Mouse (Mus musculus): ENCODE measurements around the gene Aig1. TPM values are rescaled to one million over a fixed set of nuclear protein-coding genes. Genes with fewer than 3 reads are reported as not detected.

Gene Aig1
- total RNA-seq, 2 experiments from 2014 or later, result 60.9 to 61.3 TPM

DNA sequence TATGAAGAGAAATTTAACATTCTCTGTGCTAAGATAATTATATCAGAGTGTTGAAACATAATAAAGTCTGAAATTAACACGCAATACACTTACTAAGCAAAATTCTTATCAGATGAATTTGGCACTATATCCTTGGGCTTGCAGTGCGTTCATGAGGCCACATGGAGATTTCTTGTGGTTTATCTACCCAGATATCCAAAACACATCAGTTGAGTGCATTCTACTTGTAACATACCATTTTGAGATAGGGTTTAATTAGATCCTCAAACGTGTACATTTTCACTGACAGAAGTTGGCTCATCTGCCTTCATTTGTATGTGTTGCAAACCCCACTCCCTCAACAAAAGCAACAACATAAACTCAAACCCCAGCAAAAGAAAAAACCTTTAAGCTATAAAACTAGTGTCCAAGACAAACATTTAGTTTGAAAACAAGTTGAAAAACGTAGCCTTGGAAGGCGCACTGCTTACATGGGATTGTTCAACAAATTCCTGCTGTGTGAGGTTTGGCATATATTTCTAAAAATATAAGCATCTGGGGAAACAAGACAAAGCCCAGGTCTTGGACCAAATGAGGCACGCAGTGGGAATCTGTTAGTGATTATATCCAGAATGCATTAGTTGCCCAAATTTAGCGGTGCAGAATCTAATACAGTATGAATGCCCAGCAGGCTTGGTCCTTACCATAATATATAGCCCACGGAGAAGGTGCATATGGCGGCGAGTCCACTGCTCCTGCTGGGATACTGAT lies 178.8 kb downstream of the Aig1 start:
- DNase-seq (ENCODE audit: extremely low spot score in 1 of 2, low spot score in 2 of 2), result no peak
- H3K27ac ChIP-seq, result no peak overlapping the region
- no peak overlapping the region for H3K4me3 ChIP-seq
- intact Hi-C loops (cut with DNase I), result loop anchor here (10.0 kb wide), 1 partner anchor 505 kb away; no protein-coding TSS in a partner anchor
- no peak for TF ChIP-seq CTCF (IDR thresholded peaks at IDR 0.05)

- TF ChIP-seq CTCF (IDR thresholded peaks at IDR 0.05), result no peak
- intact Hi-C loops (cut with DNase I), result loop anchor here (10.0 kb wide), 1 partner anchor 506 kb away; no protein-coding TSS in a partner anchor
- no peak for DNase-seq (ENCODE audit: extremely low spot score in 1 of 2, low spot score in 2 of 2)
- Histone ChIP-seq H3K4me3 (no peak overlapping the region), H3K27ac (no peak overlapping the region)
Measured at GRCm38 (mm10) chr10:13688386-13689120, 180.2 kb downstream of the Aig1 start.

DNA sequence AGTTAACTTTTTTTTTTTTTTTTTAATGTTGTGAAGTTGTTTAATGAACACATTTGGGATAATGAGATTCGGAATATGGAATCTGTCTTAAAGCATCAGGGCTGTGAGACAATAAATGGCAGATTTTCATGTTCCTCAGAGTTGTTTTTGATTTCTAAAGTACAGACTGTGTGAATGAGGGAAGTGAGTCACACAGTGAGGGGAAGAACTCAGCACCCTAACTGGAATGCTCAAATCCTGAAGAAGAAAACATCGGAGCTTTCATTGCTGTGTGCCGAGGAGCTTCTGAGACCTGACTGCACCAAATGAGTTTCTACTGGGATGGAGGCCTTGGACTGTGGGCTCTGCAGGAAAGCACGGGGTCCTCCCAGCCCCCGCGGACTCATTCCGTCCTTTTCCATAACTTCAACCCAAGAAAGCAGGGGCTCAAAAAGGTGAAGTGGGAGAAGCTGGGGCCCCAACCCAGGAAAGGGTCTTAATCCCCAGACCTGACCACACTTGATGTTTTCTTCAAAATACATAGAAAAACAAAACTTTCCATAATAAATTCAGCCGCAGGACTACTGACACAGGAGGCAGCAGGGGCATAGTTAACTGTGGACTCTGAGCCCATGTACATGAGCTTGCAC lies 181.5 kb downstream of the Aig1 start:
- intact Hi-C loops (cut with DNase I), result loop anchor here (10.0 kb wide), 1 partner anchor 508 kb away; no protein-coding TSS in a partner anchor
- Histone ChIP-seq H3K4me3 (no peak overlapping the region), H3K27ac (peak overlapping the region; percentile 6; the same call in 1 of the 2 replicates)
- DNase-seq (ENCODE audit: extremely low spot score in 1 of 2, low spot score in 2 of 2), result no peak
- TF ChIP-seq CTCF (IDR thresholded peaks at IDR 0.05), result no peak

DNA sequence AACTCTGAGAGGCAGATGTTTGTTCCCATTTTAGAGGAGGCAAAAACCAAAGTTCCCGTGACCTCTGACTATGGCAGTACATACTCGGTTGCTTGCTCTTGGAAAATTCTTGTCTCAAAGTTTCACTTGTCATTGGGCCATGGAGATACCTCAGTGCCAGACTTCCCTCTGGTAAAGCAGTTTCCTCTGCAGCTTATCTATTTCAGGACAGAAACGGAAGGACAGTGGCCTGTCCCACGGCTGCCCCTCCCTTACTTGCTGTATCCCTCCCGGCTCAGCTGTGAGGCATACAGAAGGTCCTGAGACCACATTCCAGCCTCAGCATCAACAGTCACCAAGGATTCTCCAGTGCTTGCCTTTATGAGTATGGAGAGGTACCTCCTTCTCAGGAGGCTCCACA lies 182.7 kb downstream of the Aig1 start:
- Histone ChIP-seq H3K27ac (peak overlapping the region; percentile 3; the same call in 1 of the 2 replicates), H3K4me3 (no peak overlapping the region)
- intact Hi-C loops (cut with DNase I), result loop anchor here (10.0 kb wide), 1 partner anchor 509 kb away; no protein-coding TSS in a partner anchor
- DNase-seq (ENCODE audit: extremely low spot score in 1 of 2, low spot score in 2 of 2), result no peak
- no peak for TF ChIP-seq CTCF (IDR thresholded peaks at IDR 0.05)

GRCm38 (mm10) chr10:13685366-13685765 lies 183.4 kb downstream of the Aig1 start:
- Histone ChIP-seq H3K4me3 (no peak overlapping the region), H3K27ac (peak overlapping the region; percentile 2; the same call in 1 of the 2 replicates)
- intact Hi-C loops (cut with DNase I), result loop anchor here (10.0 kb wide), 1 partner anchor 509 kb away; no protein-coding TSS in a partner anchor
- no peak for DNase-seq (ENCODE audit: extremely low spot score in 1 of 2, low spot score in 2 of 2)
- TF ChIP-seq CTCF (IDR thresholded peaks at IDR 0.05), result no peak

DNA sequence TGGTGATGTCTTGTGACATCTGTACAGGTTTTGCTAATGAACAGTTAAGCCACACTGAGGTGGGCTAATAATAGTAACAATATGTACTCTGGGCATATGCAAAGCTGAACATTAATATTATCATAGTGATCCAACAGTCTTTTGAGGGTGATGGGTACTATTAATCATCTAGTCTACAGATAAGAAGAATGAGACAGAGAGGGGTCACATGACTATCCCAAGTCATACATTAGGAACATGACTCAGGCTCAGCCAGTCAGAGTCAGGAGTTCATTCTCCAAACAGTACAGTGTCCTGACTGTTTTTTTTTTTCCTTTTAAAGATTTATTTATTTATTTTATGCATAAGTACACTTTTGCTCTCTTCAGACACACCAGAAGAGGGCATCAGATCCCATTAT lies 184.3 kb downstream of the Aig1 start:
- no peak; the same call in 1 of the 2 replicates for TF ChIP-seq CTCF (IDR thresholded peaks at IDR 0.05)
- intact Hi-C loops (cut with DNase I), result loop anchor here (10.0 kb wide), 1 partner anchor 510 kb away; no protein-coding TSS in a partner anchor
- Histone ChIP-seq H3K4me3 (no peak overlapping the region), H3K27ac (no peak overlapping the region)
- DNase-seq (ENCODE audit: extremely low spot score in 1 of 2, low spot score in 2 of 2), result no peak

- H3K4me3 ChIP-seq, result no peak overlapping the region
- TF ChIP-seq CTCF (IDR thresholded peaks at IDR 0.05), result peak; percentile 54
- no peak overlapping the region for H3K27ac ChIP-seq
- no peak for DNase-seq (ENCODE audit: extremely low spot score in 1 of 2, low spot score in 2 of 2)
- intact Hi-C loops (cut with DNase I), result loop anchor here (10.0 kb wide), 1 partner anchor 512 kb away; no protein-coding TSS in a partner anchor
Measured at GRCm38 (mm10) chr10:13682565-13682964, 186.2 kb downstream of the Aig1 start.

GRCm38 (mm10) chr10:13677440-13677839 lies 191.3 kb downstream of the Aig1 start:
- no peak for TF ChIP-seq CTCF (IDR thresholded peaks at IDR 0.05)
- intact Hi-C loops (cut with DNase I), result loop anchor here (10.0 kb wide), 1 partner anchor 287 kb away; the partner anchor contains the start of gene Hivep2
- H3K27ac ChIP-seq, result no peak overlapping the region
- no peak for DNase-seq (ENCODE audit: extremely low spot score in 1 of 2, low spot score in 2 of 2)
- no peak overlapping the region for H3K4me3 ChIP-seq

DNA sequence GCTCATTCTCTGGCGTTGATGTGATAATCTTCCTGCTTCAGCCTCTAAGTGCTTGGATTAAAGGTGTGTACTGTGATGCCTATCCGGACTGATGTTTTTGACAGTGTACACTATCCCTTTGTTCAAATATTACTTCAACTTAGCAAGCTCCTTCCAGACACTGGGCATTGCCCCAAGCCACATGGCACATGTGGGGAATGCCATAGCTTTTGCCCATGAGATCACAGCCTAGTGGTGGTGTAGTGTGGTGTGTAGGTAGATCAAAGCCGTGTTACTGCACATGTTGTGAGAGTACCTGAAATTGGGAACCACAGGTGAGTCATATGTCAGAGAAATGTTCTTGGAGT lies 193.8 kb downstream of the Aig1 start:
- intact Hi-C loops (cut with DNase I), result loop anchor here (10.0 kb wide), 1 partner anchor 290 kb away; the partner anchor contains the start of gene Hivep2
- no peak; the same call in 1 of the 2 replicates for TF ChIP-seq CTCF (IDR thresholded peaks at IDR 0.05)
- Histone ChIP-seq H3K4me3 (no peak overlapping the region), H3K27ac (no peak overlapping the region)
- no peak for DNase-seq (ENCODE audit: extremely low spot score in 1 of 2, low spot score in 2 of 2)

- intact Hi-C loops (cut with DNase I), result loop anchor here (5.0 to 10.0 kb wide), 2 partner anchors 87 to 290 kb away; partner anchors contain the start of gene Hivep2
- no peak overlapping the region for H3K4me3 ChIP-seq
- DNase-seq (ENCODE audit: extremely low spot score in 1 of 2, low spot score in 2 of 2), result no peak
- H3K27ac ChIP-seq, result peak overlapping the region; percentile 12; the same call in 1 of the 2 replicates
- no peak for TF ChIP-seq CTCF (IDR thresholded peaks at IDR 0.05)
Measured at GRCm38 (mm10) chr10:13674304-13675032, 194.3 kb downstream of the Aig1 start.

DNA sequence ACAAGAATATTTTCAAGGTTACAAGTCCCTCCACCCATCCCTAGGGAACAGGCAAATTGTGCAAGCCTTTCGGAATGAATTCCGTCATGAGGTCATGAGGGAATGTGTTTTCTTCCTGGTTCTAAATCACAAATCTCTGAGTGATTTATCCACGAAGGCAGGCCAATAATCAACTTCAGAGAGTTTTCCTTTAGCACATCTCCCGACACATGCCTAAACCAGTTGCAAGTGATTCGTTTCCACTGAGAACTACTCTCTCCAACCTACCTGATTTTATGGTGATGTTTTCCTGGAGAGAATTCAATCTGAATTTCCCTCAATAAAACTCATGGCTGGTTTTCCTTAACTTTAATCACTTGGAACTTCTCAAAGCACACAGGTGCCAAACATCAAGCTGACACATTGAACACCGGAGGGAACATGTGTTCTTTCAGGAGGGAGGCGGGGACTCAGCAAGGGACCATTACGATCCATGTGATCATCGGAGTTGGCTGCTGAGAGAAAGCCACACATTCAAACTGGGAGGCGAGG lies 201.5 kb downstream of the Aig1 start:
- intact Hi-C loops (cut with DNase I), result no loop called here
- no peak overlapping the region for H3K4me3 ChIP-seq
- no peak overlapping the region for H3K27ac ChIP-seq
- DNase-seq (ENCODE audit: extremely low spot score in 1 of 2, low spot score in 2 of 2), result no peak
- no peak for TF ChIP-seq CTCF (IDR thresholded peaks at IDR 0.05)
